Mouse (Mus musculus) hindbrain, postnatal 0 days (tissue): Measurements from ENCODE around the gene Sympk. TPM values are rescaled to one million over a fixed set of nuclear protein-coding genes. Genes with fewer than 3 reads are reported as not detected.
A peak's percentile ranks its signal among the peaks of the same experiment; 100 is the strongest.

Experiments used
- ATAC-seq: fragments of 200-750 bp; cut with Nextera tagmentation; 2 replicates; pipeline ENCODE4 v1.8.0; 2017; ENCODE audit warnings: mild to moderate bottlenecking, moderate TSS enrichment, moderate library complexity
- DNase-seq: peaks from one replicate; pipeline ENCODE4 v3.0.0-alpha.2; 2015; ENCODE audit warnings: low spot score
- H3K27ac ChIP-seq: fragments of 300-500 bp; sonication (generic); 2 replicates; pipeline ENCODE4 v1.5.1; 2014; ENCODE audit warnings: mild to moderate bottlenecking
- H3K27me3 ChIP-seq: fragments of 300-500 bp; sonication (generic); 2 replicates; pipeline ENCODE4 v1.6.1; 2014; ENCODE audit warnings: low read length, mixed read lengths; ENCODE audit not compliant: insufficient read depth
- H3K36me3 ChIP-seq: fragments of 300-500 bp; sonication (generic); 2 replicates; pipeline ENCODE4 v1.6.1; 2014; ENCODE audit warnings: low read length, mixed read lengths; ENCODE audit not compliant: insufficient read depth
- H3K4me1 ChIP-seq: fragments of 300-500 bp; sonication (generic); 2 replicates; pipeline ENCODE4 v1.6.1; 2014; ENCODE audit warnings: antibody characterized with exemption, low read length, mixed read lengths; ENCODE audit not compliant: insufficient read depth
- H3K4me2 ChIP-seq: fragments of 300-500 bp; sonication (generic); 2 replicates; pipeline ENCODE4 v1.6.1; 2014; ENCODE audit warnings: low read depth, mild to moderate bottlenecking, low read length, moderate library complexity, mixed read lengths
- H3K4me3 ChIP-seq: fragments of 300-500 bp; sonication (generic); 2 replicates; pipeline ENCODE4 v1.5.1; 2014; ENCODE audit warnings: low read length
- H3K9ac ChIP-seq: fragments of 300-500 bp; sonication (generic); replicated peaks from 2 replicates; pipeline ENCODE4 v1.6.1; 2014; ENCODE audit warnings: mild to moderate bottlenecking, low read length, moderate library complexity, mixed read lengths
- H3K9me3 ChIP-seq: fragments of 300-500 bp; sonication (generic); 2 replicates; pipeline ENCODE4 v1.6.1; 2016; ENCODE audit warnings: low read length, mixed read lengths
- CTCF ChIP-seq: IDR thresholded peaks from 2 replicates; pipeline ENCODE4 v1.5.1; 2016; ENCODE audit warnings: antibody characterized with exemption, control low read depth, low read depth
- WGBS: fragments of 180-500 bp; shearing (Covaris S2); extraction: QIAGEN DNeasy Blood & Tissue Kit; methylation state at CpG from one replicate; pipeline ENCODE4 v1.1.7; 2014; 5-methylcytosine and 5-hydroxymethylcytosine counted together
- polyA plus RNA-seq: library from polyadenylated mRNA; unstranded; fragments of >200 nt; fragmentation: Nextera tagmentation; extraction: Ambion mirVana; gene quantifications from 2 replicates; pipeline ENCODE4 v1.2.1, GENCODE M21; 2015
- total RNA-seq: library from RNA; depleted of rRNA; stranded (reverse); fragments of >200 nt; gene quantifications from 2 replicates; pipeline ENCODE4 v1.2.3, GENCODE M21; 2014

Gene Sympk
- total and polyA plus RNA-seq, 2 experiments from 2014 or later = 19.2 to 85.4 TPM

- peak; percentile 65 for ATAC-seq
- H3K9me3 ChIP-seq = no peaks in the 10 kb centered on the region
- no peak for TF ChIP-seq CTCF
- H3K4me1 ChIP-seq = peaks cover 4% of the 10 kb centered on the region
- peak; percentile 21 for DNase-seq
- H3K9ac ChIP-seq = peak overlapping the region; percentile 76
- 2% methylated on average over 32 of the region's 36 CpGs for whole genome bisulfite sequencing
- peak overlapping the region; percentile 80 for H3K4me2 ChIP-seq
- H3K27ac ChIP-seq = peak overlapping the region; percentile 65; the same call in 1 of the 2 replicates
- H3K27me3 ChIP-seq = peaks cover 29% of the 10 kb centered on the region
- H3K36me3 ChIP-seq = peaks cover 7% of the 10 kb centered on the region
- peak overlapping the region; percentile 76 for H3K4me3 ChIP-seq
These were observed 541 bp downstream of the Sympk start for GRCm38 (mm10) chr7:19024581-19025255.

GRCm38 (mm10) chr7:19028067-19028466, 3.9 kb downstream of the Sympk start:
- Histone ChIP-seq H3K27me3 (0 out of 2 replicates have a peak, but pooled peaks cover 7% of the 10 kb centered on the region), H3K27ac (no peak overlapping the region), H3K4me1 (peaks cover 4% of the 10 kb centered on the region), H3K9ac (no peak overlapping the region), H3K9me3 (no peaks in the 10 kb centered on the region), H3K36me3 (peaks cover 23% of the 10 kb centered on the region), H3K4me2 (no peak overlapping the region), H3K4me3 (no peak overlapping the region)
- TF ChIP-seq CTCF = no peak
- ATAC-seq = no peak
- DNase-seq = no peak

GRCm38 (mm10) chr7:19029084-19029653, 5.0 kb downstream of the Sympk start:
- Histone ChIP-seq H3K36me3 (peaks cover 23% of the 10 kb centered on the region), H3K4me2 (no peak overlapping the region), H3K4me1 (peaks cover 4% of the 10 kb centered on the region), H3K9ac (no peak overlapping the region), H3K4me3 (no peak overlapping the region), H3K27me3 (no peaks in the 10 kb centered on the region), H3K27ac (no peak overlapping the region), H3K9me3 (no peaks in the 10 kb centered on the region)
- DNase-seq (peak; percentile 74), ATAC-seq (peak; percentile 61)
- WGBS = 53% methylated on average over 6 of the region's 6 CpGs
- peak; percentile 79 for TF ChIP-seq CTCF

- 23% methylated on average over 4 of the region's 4 CpGs for WGBS
- Histone ChIP-seq H3K27ac (no peak overlapping the region), H3K36me3 (peaks cover 47% of the 10 kb centered on the region), H3K9me3 (no peaks in the 10 kb centered on the region), H3K27me3 (no peaks in the 10 kb centered on the region), H3K4me2 (no peak overlapping the region), H3K4me3 (no peak overlapping the region), H3K9ac (no peak overlapping the region), H3K4me1 (no peaks in the 10 kb centered on the region)
- DNase-seq (no peak), ATAC-seq (no peak)
- no peak for TF ChIP-seq CTCF
These were observed 7.5 kb downstream of the Sympk start for GRCm38 (mm10) chr7:19031641-19032040.

GRCm38 (mm10) chr7:19044616-19045015, 20.4 kb downstream of the Sympk start:
- TF ChIP-seq CTCF = no peak
- no peaks in the 10 kb centered on the region for H3K9me3 ChIP-seq
- no peak overlapping the region for H3K4me2 ChIP-seq
- no peak overlapping the region for H3K9ac ChIP-seq
- no peaks in the 10 kb centered on the region for H3K27me3 ChIP-seq
- peaks cover 86% of the 10 kb centered on the region for H3K36me3 ChIP-seq
- DNase-seq (no peak), ATAC-seq (no peak)
- H3K27ac ChIP-seq = no peak overlapping the region
- H3K4me3 ChIP-seq = no peak overlapping the region
- no peaks in the 10 kb centered on the region for H3K4me1 ChIP-seq
- WGBS = 96% methylated on average over 6 of the region's 6 CpGs

- ATAC-seq = peak; percentile 44
- no peak overlapping the region for H3K4me3 ChIP-seq
- no peak overlapping the region for H3K9ac ChIP-seq
- 84% methylated on average over 11 of the region's 11 CpGs for WGBS
- H3K36me3 ChIP-seq = peaks cover 78% of the 10 kb centered on the region
- H3K4me1 ChIP-seq = no peaks in the 10 kb centered on the region
- DNase-seq = peak; percentile 61
- H3K4me2 ChIP-seq = no peak overlapping the region
- TF ChIP-seq CTCF = 0 out of 2 replicates have a peak, but pooled peaks have one; percentile 8
- no peaks in the 10 kb centered on the region for H3K27me3 ChIP-seq
- no peak overlapping the region for H3K27ac ChIP-seq
- no peaks in the 10 kb centered on the region for H3K9me3 ChIP-seq
These were observed 22.3 kb downstream of the Sympk start for GRCm38 (mm10) chr7:19046286-19047069.
